In the genomic region with DNA sequence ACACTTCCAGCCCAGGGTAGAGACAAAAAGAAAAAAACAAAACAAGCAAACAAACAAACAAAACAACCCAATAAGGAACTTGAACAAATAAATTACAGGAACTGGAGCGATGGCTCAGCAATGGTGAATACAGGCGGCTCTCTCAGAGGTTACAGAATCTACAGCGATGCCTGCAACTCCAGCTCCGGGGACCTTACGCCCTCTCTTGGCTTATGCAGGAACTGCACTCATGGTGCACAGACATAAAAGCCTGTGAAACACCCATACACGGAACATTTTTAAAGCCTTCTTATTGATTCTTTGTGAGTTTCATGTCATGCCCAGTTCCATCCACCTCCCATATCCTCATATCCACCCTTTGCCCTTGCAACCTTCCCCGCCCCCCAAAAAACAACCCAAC, we compare ENCODE assay signal across 11 mouse cellular contexts.
A peak's percentile ranks its signal among the peaks of the same experiment; 100 is the strongest.
DNase-seq lines count a peak whose midpoint lies in the region; TF ChIP-seq lines count a peak whose summit lies in the region.
"Had no signal": no experiment of that assay in that cellular context is flagged by ENCODE, and none has a peak within 500 bp of the region (broad histone marks: within the 10 kb centered on the region; RNA-seq: fewer than 3 reads in every experiment).

No protein-coding gene starts in this region.

- H3K4me1 ChIP-seq in E14TG2a.4 (replicated peaks; ENCODE audit: low read depth, low read length): no peaks in the 10 kb centered on the region
- H3K4me1 ChIP-seq: heart, embryonic 15.5 days had no signal

- H3K4me3 ChIP-seq in E14TG2a.4 (replicated peaks; ENCODE audit: low read length): no peak overlapping the region
- H3K4me3 ChIP-seq: erythroblast, embryonic 14.5 days; gastrocnemius, adult 2 months; heart, embryonic 15.5 days had no signal

- H3K27me3 ChIP-seq in E14TG2a.4 (ENCODE audit: insufficient read depth, low read length): no peaks in the 10 kb centered on the region
- H3K27me3 ChIP-seq: heart, embryonic 15.5 days had no signal

- DNase-seq in heart, adult 11 months: peak; percentile 54
- DNase-seq in heart, adult 9 months (ENCODE audit: low spot score in 2 of 2): no peak
- DNase-seq in lung, postnatal 10 days: peak; percentile 7
- no peak for DNase-seq in lung, postnatal 25 days (ENCODE audit: low spot score)
- DNase-seq in c-Kit-positive CD71-negative TER-119-negative erythroid progenitor cells, embryonic 14.5 days (ENCODE audit: low read depth): peak; percentile 10
- DNase-seq in layer of hippocampus, adult 11-12 months (ENCODE audit: low spot score): no peak
- DNase-seq in gastrocnemius, postnatal 4 days (ENCODE audit: low spot score in 2 of 2): no peak
- DNase-seq: gastrocnemius, adult 2 months had no signal

- peak; percentile 93 for TF ChIP-seq CTCF in E14TG2a.4 (conservative IDR thresholded peaks at IDR 0.05; ENCODE audit: low read length)

- no peaks in the 10 kb centered on the region for H3K36me3 ChIP-seq in E14TG2a.4 (ENCODE audit: insufficient read depth, low read length)
- H3K36me3 ChIP-seq: heart, embryonic 15.5 days had no signal

- peaks cover 12% of the 10 kb centered on the region; the same call in 1 of the 2 replicates for H3K9me3 ChIP-seq in E14TG2a.4 (ENCODE audit: low read length)
- H3K9me3 ChIP-seq: heart, embryonic 15.5 days had no signal

Comparison
In these comparisons a context has a peak if more than half of its experiments do, and no peak if none do; other contexts are left out.
1. DNase-seq: peak in heart, adult 11 months (single experiment), lung, postnatal 10 days (single experiment) and c-Kit-positive CD71-negative TER-119-negative erythroid progenitor cells, embryonic 14.5 days (single experiment); none in heart, adult 9 months (0 of 2), lung, postnatal 25 days (single experiment), layer of hippocampus, adult 11-12 months (single experiment) and gastrocnemius, postnatal 4 days (0 of 2).